Mouse (Mus musculus) left cerebral cortex, adult 11 months (tissue): Measurements from ENCODE around the gene Dhfr.

Experiments
- DNase-seq: peaks from one replicate; pipeline ENCODE4 v3.0.0; 2022; ENCODE audit warnings: low spot score

The Dhfr gene

DNA sequence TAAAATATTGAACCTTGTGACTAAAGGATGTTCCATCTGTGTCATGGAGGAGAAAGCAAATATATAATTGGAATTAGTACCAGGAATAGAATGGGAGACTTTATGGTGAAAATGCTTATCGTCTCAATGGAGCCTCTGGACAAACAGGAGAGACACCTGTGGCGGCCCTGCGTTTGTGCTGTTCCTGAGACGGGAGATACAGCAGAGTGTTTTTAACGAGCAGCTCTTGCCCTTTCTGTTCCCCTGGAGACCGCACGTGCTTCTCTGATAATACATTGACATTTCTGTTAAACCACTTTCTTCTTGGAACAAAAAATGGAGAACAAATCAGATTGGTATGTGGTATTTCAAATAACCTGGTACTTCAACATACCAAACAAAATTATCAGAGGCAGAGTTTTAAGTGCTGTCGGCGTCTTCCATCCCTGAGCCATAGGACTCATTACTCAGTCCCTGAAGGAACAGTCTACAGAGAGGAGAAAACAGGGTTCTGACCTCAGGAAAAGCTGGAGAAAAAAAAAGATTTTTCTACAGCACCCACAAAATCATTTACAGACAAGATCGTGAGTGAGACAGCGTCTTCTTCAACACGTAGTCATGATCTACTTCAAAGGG, 38.6 kb downstream of the Dhfr start:
- no peak for DNase-seq

DNA sequence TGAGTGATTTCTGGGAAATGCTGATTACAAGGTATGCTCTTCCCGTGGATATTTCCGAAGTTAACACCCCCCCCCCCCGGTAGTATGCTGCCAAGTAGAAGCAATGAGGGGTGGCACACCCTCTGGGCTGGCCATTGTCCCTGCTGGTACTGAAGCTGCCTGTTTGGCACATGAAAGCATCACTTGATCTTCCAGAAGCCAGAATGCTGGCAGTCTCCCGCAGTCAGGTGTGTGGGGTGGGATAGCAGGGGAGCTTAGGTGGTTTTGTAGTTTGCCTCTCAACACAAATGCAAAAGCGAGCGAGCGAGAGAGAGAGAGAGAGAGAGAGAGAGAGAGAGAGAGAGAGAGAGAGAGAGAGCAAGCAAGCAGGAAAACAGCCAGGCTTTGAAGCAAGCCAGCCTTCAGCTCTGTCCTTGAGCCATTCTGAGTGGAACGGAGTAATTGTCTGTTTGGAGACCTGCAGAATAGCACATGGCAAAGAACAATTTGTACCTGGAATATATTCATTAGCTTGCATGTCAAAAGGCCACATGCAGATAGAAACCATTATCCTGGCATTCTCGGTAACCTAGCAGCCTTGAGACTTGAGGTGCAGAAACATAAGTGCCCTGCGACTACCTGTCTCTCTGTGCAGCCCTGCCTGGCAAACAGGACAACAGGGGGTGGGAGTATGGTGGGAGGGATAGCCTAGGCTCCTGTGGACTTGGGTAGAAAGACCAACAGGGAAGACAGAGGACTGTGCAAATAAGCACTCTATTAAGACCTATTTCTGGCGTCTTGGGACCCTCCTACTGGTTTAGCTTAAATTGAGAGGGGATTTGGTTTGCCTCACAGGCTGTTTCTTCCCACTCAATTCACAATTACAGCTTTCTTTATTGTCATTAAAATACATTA, 44.2 kb downstream of the Dhfr start:
- no peak for DNase-seq

DNA sequence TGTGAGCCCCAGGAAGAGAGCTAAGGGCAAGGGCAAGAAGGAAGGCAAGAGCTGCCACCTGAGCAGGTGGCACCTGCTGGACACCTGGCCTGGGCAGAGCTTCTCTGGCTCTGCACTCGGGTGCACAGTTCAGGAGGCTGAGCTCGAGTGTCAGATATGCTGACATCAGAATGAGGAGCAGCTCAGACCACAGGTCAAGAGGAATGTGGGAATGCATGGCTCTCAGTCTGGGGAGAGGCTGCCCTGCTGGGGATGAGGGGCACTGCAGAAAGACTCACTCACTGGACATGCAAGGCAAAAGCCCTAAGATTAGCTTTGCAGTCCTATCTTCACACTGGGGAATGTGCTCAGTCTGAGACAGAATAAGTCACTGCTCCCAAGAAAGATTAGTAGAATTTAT, 47.5 kb downstream of the Dhfr start:
- no peak for DNase-seq

DNA sequence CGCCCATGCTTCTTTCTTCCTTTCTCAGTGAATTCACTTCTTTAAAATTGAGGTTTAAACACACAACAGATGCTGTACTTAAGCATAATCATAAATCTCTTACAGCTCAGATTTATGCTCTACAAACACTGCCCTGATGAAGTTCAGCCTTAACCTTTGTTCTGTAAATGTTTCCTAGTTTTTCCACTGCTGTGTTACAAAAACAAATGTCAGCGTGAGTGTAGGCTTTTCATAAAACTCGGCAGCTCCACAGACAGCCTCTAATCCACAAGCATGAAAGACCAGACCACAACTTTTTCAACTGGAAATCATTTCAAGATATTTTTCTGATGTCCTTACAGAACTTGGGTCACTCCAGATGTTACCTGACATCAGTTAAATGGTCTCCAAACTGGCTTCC, 49.0 kb downstream of the Dhfr start:
- no peak for DNase-seq

DNA sequence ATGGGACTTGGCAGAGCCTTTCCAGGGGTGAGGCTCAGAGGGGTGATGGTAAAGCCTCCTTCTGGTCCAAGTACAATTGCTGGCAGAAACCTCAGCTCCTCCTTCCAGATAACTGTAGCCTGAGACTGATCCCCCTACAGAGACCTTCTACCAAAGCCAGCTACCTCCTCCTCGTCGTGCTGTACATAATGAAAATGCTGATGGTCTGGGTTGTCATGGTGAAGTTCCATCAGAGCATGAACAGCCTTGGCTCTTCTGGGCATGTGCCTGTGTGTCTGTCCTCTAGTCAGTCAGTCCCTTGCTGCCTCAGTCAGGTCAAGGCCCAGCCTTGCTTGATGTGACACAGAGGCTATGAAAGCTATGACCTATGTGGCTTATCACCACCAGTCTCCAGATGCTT, 56.0 kb downstream of the Dhfr start:
- DNase-seq = no peak

DNA sequence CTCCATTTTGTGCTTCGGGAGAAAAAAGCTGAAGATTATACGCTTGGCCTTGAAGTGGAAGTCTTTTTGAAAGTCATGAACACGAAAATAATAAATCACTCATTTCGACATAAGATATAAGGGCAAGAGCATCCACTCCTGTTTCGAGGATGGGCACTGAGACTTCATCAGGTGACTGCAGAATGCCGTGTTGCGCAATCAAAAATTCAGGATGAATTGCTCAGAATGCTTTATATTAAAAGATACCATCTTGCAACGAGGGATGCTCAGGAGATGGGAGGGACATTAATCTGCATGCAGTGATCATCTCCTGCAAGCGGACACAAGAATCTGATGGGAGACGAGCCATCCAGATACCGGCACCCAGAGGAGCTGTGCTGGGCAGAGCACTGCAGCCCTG, 65.1 kb downstream of the Dhfr start:
- no peak for DNase-seq

DNA sequence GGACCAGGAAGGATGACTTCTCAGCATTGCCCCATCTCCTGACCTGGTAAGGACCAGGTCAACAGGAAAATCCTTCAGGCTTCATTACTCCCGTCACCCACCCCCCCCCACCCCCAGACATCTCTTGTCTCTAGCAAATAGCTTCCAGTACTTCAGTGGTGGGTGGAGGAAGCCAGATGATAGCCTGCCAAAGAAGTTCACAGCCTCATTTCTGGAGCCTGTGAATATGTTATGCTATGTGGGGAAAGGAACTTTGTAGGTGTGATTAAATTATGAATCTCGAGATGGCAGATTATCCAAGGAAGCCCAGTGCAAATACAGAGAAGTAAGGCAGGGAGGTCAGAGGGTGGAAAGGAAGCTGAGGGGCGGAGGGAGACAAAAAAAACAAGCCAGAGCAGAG, 69.2 kb downstream of the Dhfr start:
- no peak for DNase-seq

DNA sequence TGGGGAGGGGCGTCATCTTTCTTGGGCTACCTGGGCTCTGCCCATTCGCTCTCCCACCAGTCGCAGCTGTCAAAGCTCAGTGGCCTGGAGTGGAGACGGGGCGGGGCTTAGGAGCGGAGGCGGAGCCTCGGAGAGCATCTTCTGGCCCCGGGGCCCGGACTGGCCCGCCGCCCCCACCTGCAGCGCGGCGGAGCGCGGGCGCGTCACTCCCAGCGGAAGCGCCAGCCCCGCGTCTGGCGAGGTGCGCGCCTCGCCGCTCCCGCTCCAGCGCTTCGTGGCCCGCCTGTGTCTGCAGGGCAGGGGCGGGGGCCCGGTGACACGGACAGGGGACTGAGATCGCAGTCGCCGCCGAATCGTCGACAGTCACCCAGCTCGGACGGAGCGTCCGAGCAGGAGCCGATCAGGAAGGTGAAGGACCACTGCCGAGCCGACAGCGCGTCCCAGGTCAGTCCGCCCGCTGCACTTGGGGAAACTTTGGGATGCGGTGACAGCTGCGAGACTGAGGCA, 71.3 kb downstream of the Dhfr start, which contains the start of gene Ankrd34b:
TSS of gene Ankrd34b (plus strand) at position 139 of the 507 bp plus-strand sequence.
- peak; percentile 45 for DNase-seq

DNA sequence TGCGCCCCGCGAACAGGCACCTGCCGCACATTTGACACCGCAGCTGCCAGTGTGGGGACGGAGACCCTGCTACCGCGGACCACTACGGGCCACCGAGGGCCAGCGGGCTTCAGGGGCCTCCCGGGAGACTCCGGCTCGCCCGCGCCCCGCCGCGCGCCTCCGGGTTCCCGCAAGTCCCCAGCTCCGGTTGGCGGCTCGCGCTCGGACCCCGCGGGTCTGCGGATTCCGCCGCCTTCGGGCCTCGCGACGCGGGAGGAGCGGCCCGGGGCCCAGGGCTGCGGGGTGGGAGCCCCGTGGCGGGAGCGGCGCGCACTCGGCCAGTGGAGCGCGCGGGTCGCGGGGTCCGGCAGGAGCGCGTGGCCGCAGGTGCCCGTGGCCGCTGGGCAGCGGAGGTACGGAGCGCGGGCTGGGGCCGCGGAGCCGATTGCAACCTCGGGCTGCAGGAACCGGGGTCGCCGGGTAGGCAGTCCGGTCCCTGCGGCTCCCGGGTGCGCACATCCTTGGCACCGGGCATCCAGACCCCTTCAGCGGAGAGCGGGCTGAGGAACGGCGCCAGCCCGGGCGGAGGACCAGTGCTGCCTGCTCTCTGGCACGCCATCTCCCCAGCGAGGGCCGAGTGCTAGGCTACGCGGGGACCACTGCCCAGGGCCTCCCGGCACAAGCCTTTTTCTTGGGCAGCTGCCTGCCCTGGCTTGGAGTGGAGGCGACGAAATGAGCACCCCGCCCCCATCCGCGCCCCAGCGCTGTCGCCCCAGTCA, 71.9 kb downstream of the Dhfr start:
- no peak for DNase-seq

DNA sequence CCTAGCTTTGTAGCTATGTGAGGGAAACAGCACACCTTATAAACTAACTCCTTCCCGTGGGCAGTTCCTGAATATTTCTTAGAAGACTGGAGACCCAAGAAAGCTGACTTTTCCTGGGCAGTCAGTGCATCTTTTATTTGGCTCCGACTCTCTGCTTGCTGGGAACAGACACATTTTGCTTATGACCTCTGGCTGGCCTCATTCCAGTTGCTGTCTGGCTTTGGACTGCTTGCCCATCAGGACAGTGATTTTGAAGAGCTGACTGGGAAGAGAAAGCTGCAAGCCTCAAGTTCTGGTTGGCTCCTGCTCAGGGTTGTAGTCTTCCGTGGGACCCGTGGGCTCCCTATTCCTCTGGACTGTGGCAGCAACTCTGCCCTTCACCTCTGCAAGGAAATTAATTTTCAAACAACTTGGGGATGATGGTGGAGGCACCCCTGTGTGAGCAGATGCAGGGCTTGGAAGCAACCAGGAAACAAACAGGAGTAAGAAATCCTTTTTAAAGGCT, 72.9 kb downstream of the Dhfr start:
- DNase-seq = no peak
